Mouse (Mus musculus): Measurements from ENCODE around the gene Trim65. TPM values are rescaled to one million over a fixed set of nuclear protein-coding genes. Genes with fewer than 3 reads are reported as not detected.

Gene Trim65
- polyA plus RNA-seq, 1 experiment from 2014 or later = 3.9 TPM

DNA sequence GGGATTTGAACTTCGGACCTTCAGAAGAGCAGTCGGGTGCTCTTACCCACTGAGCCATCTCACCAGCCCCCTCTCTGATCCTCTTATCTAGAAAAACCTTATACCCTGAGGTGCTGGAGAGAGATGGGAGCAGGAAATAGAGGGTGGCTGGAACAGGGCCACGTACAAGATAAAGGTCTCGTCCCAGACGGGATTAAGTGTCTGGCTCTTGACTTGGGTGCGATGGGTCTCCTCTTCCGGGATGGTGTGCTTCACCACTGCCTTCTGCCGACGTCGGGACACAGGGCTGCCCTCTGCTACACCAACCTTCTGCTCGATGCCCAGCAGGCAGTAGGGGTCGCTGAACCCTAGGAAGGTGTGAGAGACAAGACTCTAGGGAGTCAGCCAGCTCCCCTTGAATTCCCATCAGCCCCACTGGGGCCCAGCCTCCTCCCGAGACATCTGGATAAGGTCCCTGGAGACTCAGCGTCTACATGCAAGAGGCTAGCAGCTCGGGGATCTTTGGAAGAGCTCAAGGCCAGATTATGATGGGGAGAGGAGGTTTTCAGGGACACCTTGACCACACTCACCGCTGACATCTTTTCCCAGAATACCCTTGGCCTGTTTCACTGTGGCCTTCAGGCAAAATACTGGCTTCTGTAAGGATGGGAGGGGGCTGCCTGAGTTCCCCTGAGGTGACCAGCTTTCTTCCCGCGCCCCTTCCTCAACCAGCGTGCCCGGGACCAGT is 55.2 kb downstream of the Trim65 start:
- 45% methylated on average over 19 of the region's 20 CpGs for WGBS
- TF ChIP-seq EP300 (IDR thresholded peaks at IDR 0.05) = no peak
- peak; percentile 30; the same call in 1 of the 2 replicates for TF ChIP-seq CTCF (IDR thresholded peaks at IDR 0.05)
- Histone ChIP-seq H3K36me3 (ENCODE audit: insufficient read depth, low read length) (peaks cover 13% of the 10 kb centered on the region; the same call in 1 of the 2 replicates), H3K4me3 (ENCODE audit: low read depth, low read length) (no peak overlapping the region), H3K27ac (ENCODE audit: low read length) (no peak overlapping the region), H3K27me3 (replicated peaks; ENCODE audit: insufficient read depth, low read length) (no peaks in the 10 kb centered on the region), H3K4me2 (replicated peaks; ENCODE audit: low read depth, low read length) (peak overlapping the region; percentile 61; the same call in 1 of the 2 replicates), H3K9ac (replicated peaks; ENCODE audit: low read depth) (no peak overlapping the region), H3K4me1 (ENCODE audit: insufficient read depth, low read depth, low read length) (peaks cover 4% of the 10 kb centered on the region; the same call in 1 of the 2 replicates), H3K9me3 (ENCODE audit: low read length) (no peaks in the 10 kb centered on the region)
- ATAC-seq = no peak
- DNase-seq (ENCODE audit: low spot score) = no peak

DNA sequence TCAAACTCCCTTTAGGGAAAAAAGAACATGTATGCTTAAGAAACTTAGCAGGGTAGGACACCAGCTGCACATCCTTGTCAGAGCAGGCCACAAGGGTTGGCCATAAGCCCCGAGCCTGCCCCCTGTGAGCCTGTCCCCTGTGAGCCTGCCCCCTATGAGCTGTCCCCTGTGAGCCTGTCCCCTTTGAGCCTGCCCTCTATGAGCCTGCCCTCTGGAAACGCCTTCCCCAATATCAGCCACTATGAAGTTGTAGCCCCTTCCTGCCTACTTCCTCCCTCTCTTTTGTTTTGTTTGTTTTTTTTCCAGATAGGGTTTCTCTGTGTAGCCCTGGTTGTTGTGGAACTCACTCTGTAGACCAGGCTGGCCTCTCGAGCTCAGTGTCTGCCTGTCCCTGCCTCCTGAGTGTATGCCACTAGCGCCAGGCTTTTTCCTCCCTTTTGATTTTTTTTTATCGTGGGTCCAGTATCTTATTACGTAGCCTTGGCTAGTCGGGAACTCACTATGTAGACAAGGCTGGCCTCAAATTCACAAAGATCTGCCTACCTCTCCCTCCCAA is 56.4 kb downstream of the Trim65 start:
- Histone ChIP-seq H3K36me3 (ENCODE audit: insufficient read depth, low read length) (peaks cover 7% of the 10 kb centered on the region; the same call in 1 of the 2 replicates), H3K4me2 (replicated peaks; ENCODE audit: low read depth, low read length) (no peak overlapping the region), H3K27ac (ENCODE audit: low read length) (no peak overlapping the region), H3K4me1 (ENCODE audit: insufficient read depth, low read depth, low read length) (peaks cover 4% of the 10 kb centered on the region; the same call in 1 of the 2 replicates), H3K27me3 (replicated peaks; ENCODE audit: insufficient read depth, low read length) (no peaks in the 10 kb centered on the region), H3K9ac (replicated peaks; ENCODE audit: low read depth) (no peak overlapping the region), H3K9me3 (ENCODE audit: low read length) (no peaks in the 10 kb centered on the region), H3K4me3 (ENCODE audit: low read depth, low read length) (no peak overlapping the region)
- TF ChIP-seq CTCF (IDR thresholded peaks at IDR 0.05) = no peak
- WGBS = 53% methylated on average over 7 of the region's 7 CpGs
- DNase-seq (ENCODE audit: low spot score) = no peak
- ATAC-seq = no peak

DNA sequence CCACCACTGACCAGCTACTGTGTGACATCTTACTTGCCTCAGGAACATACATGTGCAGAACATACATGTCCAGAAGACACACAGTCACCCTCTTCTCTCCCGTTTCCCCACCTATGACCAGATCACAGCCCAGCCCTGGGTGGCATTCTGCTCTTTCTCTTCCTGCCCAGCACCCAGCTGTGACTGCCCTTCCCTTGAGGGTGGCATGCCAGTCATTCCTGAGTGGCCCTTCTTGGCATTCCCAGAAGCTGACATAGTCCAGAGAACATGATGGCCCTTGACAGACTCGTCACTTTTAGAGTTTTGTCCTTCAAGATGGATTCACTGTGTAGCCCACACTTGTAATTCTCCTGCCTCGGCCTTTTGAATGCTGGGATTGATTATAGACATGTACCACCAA is 58.3 kb downstream of the Trim65 start:
- Histone ChIP-seq H3K36me3 (ENCODE audit: insufficient read depth, low read length) (no peaks in the 10 kb centered on the region), H3K27ac (ENCODE audit: low read length) (peak overlapping the region; percentile 40), H3K4me1 (ENCODE audit: insufficient read depth, low read depth, low read length) (no peaks in the 10 kb centered on the region; the same call in 1 of the 2 replicates), H3K9ac (replicated peaks; ENCODE audit: low read depth) (no peak overlapping the region), H3K27me3 (replicated peaks; ENCODE audit: insufficient read depth, low read length) (no peaks in the 10 kb centered on the region), H3K4me2 (replicated peaks; ENCODE audit: low read depth, low read length) (no peak overlapping the region), H3K9me3 (ENCODE audit: low read length) (no peaks in the 10 kb centered on the region), H3K4me3 (ENCODE audit: low read depth, low read length) (no peak overlapping the region)
- ATAC-seq (peak; percentile 79), DNase-seq (ENCODE audit: low spot score) (peak; percentile 83)
- WGBS = 43% methylated on average over 3 of the region's 3 CpGs
- TF ChIP-seq EP300 (IDR thresholded peaks at IDR 0.05) (peak; percentile 92), CTCF (IDR thresholded peaks at IDR 0.05) (no peak)

Other genes with a start within 250 kb of the Trim65 start
- gene Smim5, start 231.2 kb downstream of the Trim65 start, polyA plus RNA-seq (2015; fragmentation: Nextera tagmentation; extraction: Ambion mirVana) = 25.8 and 27.6 TPM in 2 replicates
- 58.1 and 61.5 TPM in 2 replicates for gene Smim6, start 219.1 kb downstream of the Trim65 start, polyA plus RNA-seq (2015; fragmentation: Nextera tagmentation; extraction: Ambion mirVana)
- gene Sap30bp, start 197.8 kb downstream of the Trim65 start, polyA plus RNA-seq (2015; fragmentation: Nextera tagmentation; extraction: Ambion mirVana) = 21.2 and 22.8 TPM in 2 replicates
- gene Recql5, start 197.7 kb downstream of the Trim65 start, polyA plus RNA-seq (2015; fragmentation: Nextera tagmentation; extraction: Ambion mirVana) = 9.2 and 9.9 TPM in 2 replicates
- gene Itgb4, start 156.4 kb downstream of the Trim65 start, polyA plus RNA-seq (2015; fragmentation: Nextera tagmentation; extraction: Ambion mirVana) = 3.8 and 4.2 TPM in 2 replicates
- 91.0 and 95.6 TPM in 2 replicates for gene Galk1, start 118.4 kb downstream of the Trim65 start, polyA plus RNA-seq (2015; fragmentation: Nextera tagmentation; extraction: Ambion mirVana)
- 1,667 and 1,708 TPM in 2 replicates for gene H3f3b, start 103.2 kb downstream of the Trim65 start, polyA plus RNA-seq (2015; fragmentation: Nextera tagmentation; extraction: Ambion mirVana)
- 14.5 and 15.0 TPM in 2 replicates for gene Unk, start 100.8 kb downstream of the Trim65 start, polyA plus RNA-seq (2015; fragmentation: Nextera tagmentation; extraction: Ambion mirVana)
- gene Unc13d, start 53.2 kb downstream of the Trim65 start, polyA plus RNA-seq (2015; fragmentation: Nextera tagmentation; extraction: Ambion mirVana) = 14.9 and 25.3 TPM in 2 replicates
- 84.8 and 108 TPM in 2 replicates for gene Wbp2, start 44.1 kb downstream of the Trim65 start, polyA plus RNA-seq (2015; fragmentation: Nextera tagmentation; extraction: Ambion mirVana)
- 26.3 and 28.8 TPM in 2 replicates for gene Trim47, start 3.9 kb downstream of the Trim65 start, polyA plus RNA-seq (2015; fragmentation: Nextera tagmentation; extraction: Ambion mirVana)
- gene Mrpl38, start 7.7 kb upstream of the Trim65 start, polyA plus RNA-seq (2015; fragmentation: Nextera tagmentation; extraction: Ambion mirVana) = 44.1 and 45.9 TPM in 2 replicates
- 11.9 and 16.6 TPM in 2 replicates for gene Fbf1, start 37.0 kb upstream of the Trim65 start, polyA plus RNA-seq (2015; fragmentation: Nextera tagmentation; extraction: Ambion mirVana)
- 74.7 and 79.0 TPM in 2 replicates for gene Ten1, start 67.7 kb upstream of the Trim65 start, polyA plus RNA-seq (2015; fragmentation: Nextera tagmentation; extraction: Ambion mirVana)
- gene Acox1, start 67.9 kb upstream of the Trim65 start, polyA plus RNA-seq (2015; fragmentation: Nextera tagmentation; extraction: Ambion mirVana) = 31.7 and 33.5 TPM in 2 replicates
- gene Evpl, start 106.9 kb upstream of the Trim65 start, polyA plus RNA-seq (2015; fragmentation: Nextera tagmentation; extraction: Ambion mirVana) = 2.9 and 4.2 TPM in 2 replicates
- 43.0 and 47.4 TPM in 2 replicates for gene Srp68, start 143.1 kb upstream of the Trim65 start, polyA plus RNA-seq (2015; fragmentation: Nextera tagmentation; extraction: Ambion mirVana)
- gene Galr2, start 149.8 kb upstream of the Trim65 start, polyA plus RNA-seq (2015; fragmentation: Nextera tagmentation; extraction: Ambion mirVana) = 0.11 TPM in 1 of 2 replicates, not detected in the other
- gene Exoc7, start 176.1 kb upstream of the Trim65 start, polyA plus RNA-seq (2015; fragmentation: Nextera tagmentation; extraction: Ambion mirVana) = 41.3 and 41.9 TPM in 2 replicates
- gene Foxj1, start 204.3 kb upstream of the Trim65 start, polyA plus RNA-seq (2015; fragmentation: Nextera tagmentation; extraction: Ambion mirVana) = 39.8 and 44.9 TPM in 2 replicates